Mouse (Mus musculus) bone marrow macrophage, adult 2 months (primary cell): ENCODE measurements around the gene Slc6a11.

Experiments used
- CTCF ChIP-seq: IDR thresholded peaks from 2 replicates; pipeline ENCODE4 v1.5.1; 2012; ENCODE audit warnings: low read depth, mild to moderate bottlenecking, low read length, moderate library complexity
- POLR2A ChIP-seq: IDR thresholded peaks from 2 replicates; pipeline ENCODE4 v1.6.1; 2012; ENCODE audit warnings: mild to moderate bottlenecking, low read depth, low read length, borderline replicate concordance

GRCm38 (mm10) chr6:114138970-114139369, 7.9 kb downstream of the Slc6a11 start:
- no peak for TF ChIP-seq CTCF
- TF ChIP-seq POLR2A = no peak
